Mouse (Mus musculus) megakaryocyte, adult 5-6 weeks (primary cell): Measurements from ENCODE around the gene Ebf1. TPM values are rescaled to one million over a fixed set of nuclear protein-coding genes. Genes with fewer than 3 reads are reported as not detected.

Experiments used
- ATAC-seq: 2 replicates; pipeline ENCODE4 v1.8.0; 2016; ENCODE audit warnings: mild to moderate bottlenecking, inconsistent platforms; ENCODE audit not compliant: poor library complexity, severe bottlenecking
- total RNA-seq, 2 experiments: library from RNA; stranded (forward) in 1 of 2; stranded (reverse) in 1 of 2; fragments of 153-499, 151-499 nt in 1 of 2; fragments of 221-1000, 200-1000 nt in 1 of 2; gene quantifications; 2 replicates each; pipeline versions ENCODE4 v1.2.3 to v1.2.4; 2015 to 2017

Gene Ebf1
- total RNA-seq, 2 experiments from 2014 or later: 0.09 TPM; not detected in 1

DNA sequence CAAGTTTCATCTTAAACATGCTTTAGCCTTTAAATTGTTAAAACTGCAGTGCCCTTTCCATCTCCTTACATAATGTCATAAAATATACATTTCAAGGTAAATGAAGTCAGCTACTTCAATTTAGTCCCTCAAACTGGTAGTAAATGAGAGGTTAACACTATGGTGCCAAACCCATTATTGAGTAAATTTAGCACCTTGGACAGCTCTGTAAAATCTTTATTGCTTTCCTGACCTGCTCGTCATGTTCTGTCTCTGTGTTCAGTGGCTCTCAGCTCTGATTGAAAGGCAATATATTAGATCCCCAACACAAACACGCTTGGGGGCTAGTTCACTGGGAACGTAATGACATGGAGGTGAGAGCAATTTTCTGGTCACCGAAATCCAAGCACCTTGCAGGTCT is 370.7 kb downstream of the Ebf1 start:
- no peak for ATAC-seq

DNA sequence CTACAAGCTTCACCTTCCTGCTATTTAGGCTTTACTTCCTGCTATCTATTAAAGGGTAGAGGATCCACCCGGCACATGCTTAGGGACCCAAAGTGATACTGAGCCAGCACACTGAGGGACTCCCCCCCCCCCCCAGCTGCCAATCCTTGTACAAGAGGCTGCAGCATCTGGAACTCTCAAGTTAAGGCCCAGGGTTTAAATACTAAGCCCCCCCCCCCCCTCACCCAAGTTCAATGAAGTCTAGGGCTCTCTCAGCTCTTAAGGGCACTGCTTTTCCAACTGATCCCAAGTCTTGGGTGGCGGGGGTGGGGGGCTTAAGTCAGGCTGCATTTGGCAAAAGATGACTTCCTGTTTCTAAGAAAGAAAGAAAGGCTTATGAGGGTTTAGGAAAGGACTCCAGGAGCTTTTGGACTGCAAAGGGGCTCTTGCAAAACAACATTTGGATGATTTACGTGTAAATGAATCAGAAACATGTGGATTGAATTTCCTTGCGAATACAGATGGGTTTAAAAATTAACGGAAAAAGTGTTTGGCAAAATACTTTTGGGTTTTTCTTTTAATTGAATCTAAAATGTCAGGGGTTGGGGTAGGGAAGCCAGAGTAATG is 385.7 kb downstream of the Ebf1 start:
- ATAC-seq: no peak

DNA sequence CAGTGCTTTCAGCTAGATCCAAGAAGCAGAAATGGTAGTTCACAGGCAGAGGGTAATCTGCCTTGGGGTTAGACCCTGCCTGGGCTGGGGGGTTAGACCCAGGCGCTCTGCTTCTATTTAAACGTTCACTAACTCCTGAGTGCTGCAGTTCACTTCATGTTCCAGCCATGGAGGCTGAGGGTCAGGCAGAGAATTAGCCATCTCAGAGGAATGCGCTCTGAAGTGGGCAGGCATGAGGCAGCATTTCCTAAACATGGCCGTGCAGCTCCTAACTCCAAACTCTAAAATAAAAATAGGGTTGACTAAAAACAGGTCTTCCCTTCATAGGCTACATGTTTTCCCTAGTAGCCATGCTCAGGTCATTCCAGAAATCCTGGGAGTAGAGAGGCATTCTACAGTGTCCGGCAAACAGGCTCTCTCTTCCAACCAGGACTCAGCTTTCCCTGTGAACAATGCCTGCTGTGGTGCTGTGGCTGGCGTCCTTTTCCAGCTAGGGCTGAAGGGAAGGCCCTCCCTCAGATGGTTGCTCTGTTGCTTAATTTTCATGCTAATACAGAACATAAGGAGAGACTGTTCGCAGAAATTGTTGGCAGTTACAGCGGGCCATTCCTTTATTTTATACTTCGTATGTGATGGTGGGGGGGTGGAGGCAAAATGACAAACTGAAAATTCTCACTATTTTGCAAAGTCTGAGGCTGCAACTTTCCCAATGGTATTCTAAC is 386.8 kb downstream of the Ebf1 start:
- no peak for ATAC-seq

DNA sequence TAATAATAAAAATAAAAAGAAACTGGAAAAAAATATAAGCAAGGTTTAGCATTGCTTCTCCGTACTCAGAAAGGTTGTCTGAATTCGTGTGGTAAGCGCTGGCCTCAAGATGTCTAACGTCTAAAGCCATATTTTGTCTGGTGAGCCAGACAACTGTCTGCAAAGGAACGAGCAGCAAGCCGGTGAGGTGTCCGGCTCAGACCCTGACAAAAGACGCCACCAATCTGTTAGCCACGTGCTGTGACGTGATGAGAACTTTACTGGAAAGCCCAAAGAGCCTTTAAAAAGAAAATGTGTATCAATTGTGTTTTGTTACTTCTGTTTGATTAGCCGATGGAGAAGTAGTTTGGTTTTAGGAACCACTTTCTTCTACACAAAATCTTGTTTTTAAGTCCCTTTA is 390.2 kb downstream of the Ebf1 start:
- no peak for ATAC-seq

DNA sequence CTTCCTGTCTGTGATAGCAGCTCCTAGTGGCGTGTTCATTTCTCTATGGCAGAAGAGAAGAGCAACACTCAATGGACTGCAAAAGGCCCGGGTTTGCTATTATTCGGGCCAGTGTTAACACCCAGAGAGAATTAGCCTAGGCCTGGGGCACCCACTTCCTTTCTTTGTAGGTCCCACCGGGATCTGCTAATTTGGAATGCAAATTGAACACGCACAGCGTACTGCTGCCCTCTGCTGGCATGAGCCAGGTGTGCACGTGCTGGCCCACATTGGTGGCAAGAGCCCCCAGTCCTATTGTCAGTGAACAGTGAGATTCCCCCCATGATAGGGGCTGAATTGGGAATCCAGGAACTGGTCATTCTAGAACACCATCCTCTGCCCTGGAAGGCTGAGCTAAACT is 391.0 kb downstream of the Ebf1 start:
- peak; percentile 94 for ATAC-seq

DNA sequence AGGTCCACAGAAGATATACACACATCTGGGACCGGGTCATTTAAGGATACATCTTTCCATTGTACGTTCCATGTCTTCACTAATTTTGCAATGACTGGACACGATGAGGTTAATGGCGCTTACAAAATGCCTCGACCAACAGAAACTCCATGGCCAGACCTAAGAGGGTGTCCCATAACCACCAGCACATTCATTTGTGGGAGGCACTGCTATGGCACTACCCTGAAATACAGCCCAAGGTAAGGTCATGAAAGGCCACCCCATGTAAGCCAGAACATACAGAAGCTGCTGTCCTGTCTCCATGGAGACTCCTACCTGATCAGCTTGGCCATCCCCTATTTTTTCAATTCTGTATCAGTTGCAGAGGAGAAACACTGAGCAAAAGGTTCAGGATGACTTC is 391.6 kb downstream of the Ebf1 start:
- no peak for ATAC-seq

DNA sequence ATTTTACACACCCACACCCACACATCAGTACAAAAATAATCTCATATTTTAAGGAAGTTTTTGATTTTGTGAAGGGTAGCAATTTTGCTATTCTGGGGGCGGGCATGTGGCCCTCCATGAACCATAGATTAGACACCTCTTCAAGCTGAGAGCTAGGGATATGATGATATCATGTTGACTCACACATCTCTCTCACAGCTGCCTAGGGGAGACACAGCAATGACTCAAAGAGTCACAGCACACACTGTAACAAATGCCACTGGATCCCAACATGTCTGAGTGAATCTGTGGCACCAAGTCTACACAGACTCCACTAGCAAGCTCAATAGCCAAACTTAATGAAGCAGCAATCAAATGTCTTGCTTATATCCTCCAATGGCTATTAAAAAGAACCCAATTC is 395.0 kb downstream of the Ebf1 start:
- no peak for ATAC-seq

DNA sequence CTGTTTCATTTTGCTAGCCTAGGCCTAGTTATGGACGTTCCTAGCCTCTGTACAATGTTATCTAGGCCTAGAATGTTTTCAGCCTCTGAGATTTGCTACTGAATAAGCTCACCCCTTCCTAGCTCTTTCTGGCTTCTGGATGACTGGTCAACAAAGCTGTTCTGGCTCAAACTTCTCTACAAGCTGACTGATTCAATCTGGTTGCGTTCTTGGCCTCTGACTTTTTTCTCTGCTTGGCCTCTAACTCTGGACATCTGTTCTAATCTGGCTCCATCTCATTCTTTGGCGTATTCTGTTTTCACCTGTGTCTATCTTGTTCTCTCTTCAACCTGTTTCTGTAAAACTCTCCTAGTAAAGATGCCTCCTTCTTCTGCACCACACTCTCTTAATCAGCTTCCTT is 400.4 kb downstream of the Ebf1 start:
- no peak for ATAC-seq

DNA sequence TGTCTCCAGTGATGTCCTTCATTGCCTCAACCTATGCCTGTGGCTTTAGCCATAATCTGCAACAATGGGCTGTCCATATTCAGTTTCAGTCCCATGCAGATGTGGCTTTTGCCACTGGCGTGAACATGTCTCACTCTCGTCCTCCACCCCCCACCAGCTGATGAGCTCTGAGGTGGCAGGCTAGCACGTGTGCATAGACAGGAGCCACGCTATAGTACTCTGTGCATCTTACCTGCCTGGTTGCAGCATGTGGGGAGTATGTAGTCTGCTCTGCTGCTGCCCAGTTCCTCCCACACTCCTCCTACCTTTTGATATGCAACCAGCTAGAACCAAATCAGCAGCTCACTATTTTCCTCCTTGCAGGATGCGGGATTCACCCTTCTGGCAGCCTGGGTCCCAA is 408.9 kb downstream of the Ebf1 start:
- ATAC-seq: no peak

DNA sequence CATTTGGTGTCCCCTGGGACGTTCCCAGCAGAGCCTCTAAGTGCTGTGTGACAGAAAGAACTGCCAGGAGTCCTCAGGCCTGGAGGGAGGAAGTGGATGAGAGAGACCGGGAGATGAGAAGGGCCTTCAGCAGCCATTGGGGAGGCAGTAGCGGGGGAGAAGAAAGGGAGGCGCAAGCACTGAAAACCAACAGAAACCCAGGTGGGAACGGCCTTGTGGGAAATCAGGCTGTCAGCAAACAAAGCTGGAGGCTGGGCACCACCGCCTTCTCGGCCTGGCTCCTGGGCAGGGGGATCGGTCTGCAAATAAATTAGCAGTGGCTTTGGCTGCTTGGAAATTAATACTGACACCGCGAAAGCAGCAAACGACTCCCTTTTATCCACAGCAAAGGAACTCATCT is 409.6 kb downstream of the Ebf1 start:
- ATAC-seq: no peak

DNA sequence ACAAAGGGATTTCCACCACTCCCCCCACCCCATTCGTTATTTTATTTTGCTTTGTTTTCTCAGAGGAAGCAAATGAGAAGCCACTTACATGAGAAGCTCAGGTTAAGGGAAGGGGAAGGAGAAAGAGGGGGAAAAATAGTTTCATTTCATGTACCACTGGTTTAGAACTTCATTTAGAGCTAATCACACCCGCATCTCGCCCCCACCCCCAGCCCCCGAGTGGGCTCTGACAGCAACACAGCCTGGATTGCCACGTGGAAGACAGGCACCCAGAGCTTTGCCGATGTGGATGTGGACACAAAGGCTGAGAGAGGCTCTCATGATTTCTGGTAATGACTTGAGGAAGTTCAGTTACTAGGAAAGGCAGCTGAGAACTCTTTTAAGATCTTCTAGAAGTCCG is 410.0 kb downstream of the Ebf1 start:
- no peak for ATAC-seq

DNA sequence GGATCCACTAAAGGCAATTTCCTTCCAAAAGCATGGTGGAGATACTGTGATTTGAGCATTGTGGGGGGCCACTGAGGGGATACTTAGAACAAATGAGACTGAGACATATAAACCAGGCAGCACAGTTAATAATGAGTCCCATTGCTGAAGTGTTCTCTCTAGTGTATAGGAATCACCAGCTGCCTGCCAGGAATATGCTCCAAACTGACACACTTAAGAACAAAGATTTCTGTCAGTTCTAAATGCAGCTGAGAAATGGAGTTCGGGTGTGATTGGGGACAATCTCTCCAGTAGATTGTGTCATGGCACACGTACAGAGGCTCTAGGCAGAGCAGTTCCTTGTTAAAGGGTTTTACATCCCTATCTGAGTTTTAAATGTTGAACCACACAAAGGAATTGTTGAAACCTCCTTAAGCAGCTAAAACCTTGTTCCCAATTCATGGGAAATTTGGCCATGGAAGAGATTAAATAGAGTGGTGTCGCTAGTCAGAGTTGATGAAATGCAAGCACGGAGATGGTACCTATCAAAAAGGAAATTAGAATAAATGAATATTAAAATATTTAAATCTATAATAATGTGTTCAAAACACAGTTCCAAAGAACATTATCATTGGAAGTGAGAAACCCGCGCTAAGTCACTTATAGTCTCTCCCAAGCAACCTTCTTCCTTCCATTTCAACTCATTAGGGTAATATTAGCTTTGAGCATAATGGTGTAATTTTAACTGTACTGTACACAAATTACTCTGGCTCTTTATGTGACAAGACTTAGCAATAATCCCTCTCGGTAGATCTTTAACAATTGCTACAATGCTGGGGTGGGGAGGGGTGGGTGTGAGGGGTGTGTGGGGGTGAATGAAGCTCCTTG is 438.9 kb downstream of the Ebf1 start:
- ATAC-seq: no peak

Other genes with a start within 250 kb of the Ebf1 start
- not detected in 2 replicates for gene Il12b, start 217.3 kb upstream of the Ebf1 start, total RNA-seq (2015)
- not detected in 2 replicates for gene Il12b, start 217.3 kb upstream of the Ebf1 start, total RNA-seq (2017)
- gene Ublcp1, start 146.8 kb upstream of the Ebf1 start, total RNA-seq (2015): 23.0 and 28.1 TPM in 2 replicates
- gene Ublcp1, start 146.8 kb upstream of the Ebf1 start, total RNA-seq (2017): 23.8 and 27.0 TPM in 2 replicates
- gene Rnf145, start 98.4 kb upstream of the Ebf1 start, total RNA-seq (2015): 15.9 and 17.3 TPM in 2 replicates
- 20.9 and 21.0 TPM in 2 replicates for gene Rnf145, start 98.4 kb upstream of the Ebf1 start, total RNA-seq (2017)